ENCODE assay signal across 19 mouse cellular contexts in the genomic region with DNA sequence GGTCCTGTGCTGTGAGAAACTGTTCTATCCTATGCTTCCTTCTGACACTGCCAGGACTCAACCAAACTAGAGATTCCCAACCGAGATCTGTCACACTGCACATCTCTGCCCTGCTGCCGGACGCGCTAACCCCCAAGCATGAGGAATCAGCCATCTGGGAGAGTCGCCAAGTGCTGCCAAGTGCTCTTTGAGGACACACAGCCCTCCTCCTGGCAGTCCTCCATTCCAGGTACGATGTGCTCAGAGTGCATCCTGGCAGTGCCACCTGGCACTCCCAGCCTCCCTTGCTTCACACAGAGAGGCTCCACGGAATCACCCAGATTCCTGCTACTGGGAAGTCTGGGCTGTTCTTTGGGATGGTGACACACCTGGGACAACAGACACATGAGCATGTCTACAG. TPM values are rescaled to one million over a fixed set of nuclear protein-coding genes. Genes with fewer than 3 reads are reported as not detected.
DNase-seq lines count a peak whose midpoint lies in the region; ATAC-seq and TF ChIP-seq lines count a peak whose summit lies in the region.
"Had no signal": no experiment of that assay in that cellular context is flagged by ENCODE, and none has a peak within 500 bp of the region (broad histone marks: within the 10 kb centered on the region; RNA-seq: fewer than 3 reads in every experiment).

No protein-coding gene starts in this region.

- WGBS in lung, adult 2 months = 45% methylated on average over 7 of the region's 7 CpGs
- WGBS in forebrain, embryonic 16.5 days = 57% methylated on average over 7 of the region's 7 CpGs
- WGBS in intestine, embryonic 16.5 days = 64% methylated on average over 7 of the region's 7 CpGs

- TF ChIP-seq POLR2A in lung, adult 2 months (IDR thresholded peaks at IDR 0.05; ENCODE audit: borderline replicate concordance, extremely low read depth, low read depth, low read length) = no peak

- H3K9ac ChIP-seq in forebrain, embryonic 16.5 days (replicated peaks; ENCODE audit: low read depth, low read length) = no peak overlapping the region
- no peak overlapping the region for H3K9ac ChIP-seq in intestine, embryonic 16.5 days (ENCODE audit: low read depth, low read length)
- H3K9ac ChIP-seq: embryonic facial prominence, embryonic 15.5 days; kidney, embryonic 15.5 days; liver, embryonic 15.5 days; midbrain, embryonic 12.5 days; neural tube, embryonic 12.5 days had no signal

- H3K4me2 ChIP-seq in forebrain, embryonic 16.5 days (ENCODE audit: low read length) = no peak overlapping the region
- no peak overlapping the region for H3K4me2 ChIP-seq in intestine, embryonic 16.5 days (ENCODE audit: low read depth, low read length)
- H3K4me2 ChIP-seq: embryonic facial prominence, embryonic 15.5 days; kidney, embryonic 15.5 days; liver, embryonic 15.5 days; midbrain, embryonic 12.5 days; neural tube, embryonic 12.5 days had no signal

- no peaks in the 10 kb centered on the region for H3K4me1 ChIP-seq in lung, adult 2 months (ENCODE audit: control insufficient read depth, insufficient read depth, low read length)
- H3K4me1 ChIP-seq in forebrain, embryonic 16.5 days (replicated peaks; ENCODE audit: control insufficient read depth, insufficient read depth, low read length) = peaks cover 23% of the 10 kb centered on the region
- 0 out of 2 replicates have a peak, but pooled peaks cover 2% of the 10 kb centered on the region for H3K4me1 ChIP-seq in intestine, embryonic 16.5 days (ENCODE audit: control insufficient read depth, insufficient read depth, low read length)
- H3K4me1 ChIP-seq: liver, embryonic 15.5 days had no signal

- TF ChIP-seq CTCF in lung, adult 2 months (IDR thresholded peaks at IDR 0.05; ENCODE audit: insufficient read depth, low read length) = no peak

- no peak overlapping the region for H3K4me3 ChIP-seq in lung, adult 2 months (replicated peaks; ENCODE audit: extremely low read depth, low read depth, low read length)
- no peak overlapping the region for H3K4me3 ChIP-seq in forebrain, embryonic 16.5 days (replicated peaks; ENCODE audit: low read length)
- H3K4me3 ChIP-seq in intestine, embryonic 16.5 days (ENCODE audit: low read length) = no peak overlapping the region
- H3K4me3 ChIP-seq: embryonic facial prominence, embryonic 15.5 days; gastrocnemius, adult 2 months; heart, adult 2 months; kidney, embryonic 15.5 days; limb, embryonic 10.5 days; liver, embryonic 15.5 days; midbrain, embryonic 12.5 days; neural tube, embryonic 12.5 days had no signal

- peak; percentile 30 to 56 for DNase-seq in lung, adult 18-20 months
- DNase-seq in lung, adult 2 months = no peak
- peak; percentile 68 for DNase-seq in cerebellum, adult 11-12 months
- peak; percentile 87 to 90 for DNase-seq in cerebellum, postnatal 10 days
- peak; percentile 45 for DNase-seq in lung, postnatal 25 days (ENCODE audit: low spot score)
- DNase-seq: gastrocnemius, adult 2 months had no signal

- no peaks in the 10 kb centered on the region for H3K9me3 ChIP-seq in forebrain, embryonic 16.5 days (ENCODE audit: control insufficient read depth, low read length)
- no peaks in the 10 kb centered on the region for H3K9me3 ChIP-seq in intestine, embryonic 16.5 days (ENCODE audit: control insufficient read depth, low read length)
- H3K9me3 ChIP-seq: embryonic facial prominence, embryonic 15.5 days; kidney, embryonic 15.5 days; limb, embryonic 10.5 days; liver, embryonic 15.5 days; midbrain, embryonic 12.5 days; neural tube, embryonic 12.5 days had no signal

- peaks cover 13% of the 10 kb centered on the region; the same call in 1 of the 2 replicates for H3K27me3 ChIP-seq in forebrain, embryonic 16.5 days (replicated peaks; ENCODE audit: control insufficient read depth, insufficient read depth, low read length)
- H3K27me3 ChIP-seq in intestine, embryonic 16.5 days (replicated peaks; ENCODE audit: control insufficient read depth, insufficient read depth, low read length) = no peaks in the 10 kb centered on the region
- H3K27me3 ChIP-seq: embryonic facial prominence, embryonic 15.5 days; kidney, embryonic 15.5 days; liver, embryonic 15.5 days; midbrain, embryonic 12.5 days; neural tube, embryonic 12.5 days had no signal

- no peaks in the 10 kb centered on the region for H3K36me3 ChIP-seq in forebrain, embryonic 16.5 days (ENCODE audit: control insufficient read depth, insufficient read depth)
- no peaks in the 10 kb centered on the region for H3K36me3 ChIP-seq in intestine, embryonic 16.5 days (ENCODE audit: control insufficient read depth, insufficient read depth, low read length)
- H3K36me3 ChIP-seq: embryonic facial prominence, embryonic 15.5 days; kidney, embryonic 15.5 days; limb, embryonic 10.5 days; liver, embryonic 15.5 days; midbrain, embryonic 12.5 days; neural tube, embryonic 12.5 days had no signal

- ATAC-seq in forebrain, embryonic 16.5 days = no peak
- ATAC-seq in intestine, embryonic 16.5 days = no peak
- ATAC-seq: activated CD4-positive, CD25-positive, alpha-beta regulatory T cell, adult 4 months; forebrain, embryonic 14.5 days; inflammation-experienced regulatory T-cells, adult 6 months had no signal

- H3K27ac ChIP-seq in forebrain, embryonic 16.5 days (ENCODE audit: low read length) = no peak overlapping the region
- H3K27ac ChIP-seq in intestine, embryonic 16.5 days (ENCODE audit: low read length) = no peak overlapping the region
- H3K27ac ChIP-seq: embryonic facial prominence, embryonic 15.5 days; heart, adult 2 months; kidney, embryonic 15.5 days; limb, embryonic 10.5 days; liver, embryonic 15.5 days; midbrain, embryonic 12.5 days; neural tube, embryonic 12.5 days had no signal

RNA-seq across cellular contexts. Expression of gene Edar, which starts 31.3 kb away (rescaled TPM):
- 0.46 and 0.85 TPM in 2 replicates for polyA plus RNA-seq in lung, adult 2 months (2012; rRNA removed)
- 0.84 and 0.87 TPM in 2 replicates for polyA plus RNA-seq in forebrain, embryonic 16.5 days (2015; fragmentation: Nextera tagmentation; extraction: Ambion mirVana)
- polyA plus RNA-seq in intestine, embryonic 16.5 days (2015; fragmentation: Nextera tagmentation; extraction: Ambion mirVana) = 0.36 and 0.39 TPM in 2 replicates
- polyA plus RNA-seq: heart, postnatal 0 days; inflammation-experienced regulatory T-cells, adult 6 months; liver, embryonic 15.5 days had no signal
